ENCODE assay signal across 8 mouse cellular contexts in the genomic region with DNA sequence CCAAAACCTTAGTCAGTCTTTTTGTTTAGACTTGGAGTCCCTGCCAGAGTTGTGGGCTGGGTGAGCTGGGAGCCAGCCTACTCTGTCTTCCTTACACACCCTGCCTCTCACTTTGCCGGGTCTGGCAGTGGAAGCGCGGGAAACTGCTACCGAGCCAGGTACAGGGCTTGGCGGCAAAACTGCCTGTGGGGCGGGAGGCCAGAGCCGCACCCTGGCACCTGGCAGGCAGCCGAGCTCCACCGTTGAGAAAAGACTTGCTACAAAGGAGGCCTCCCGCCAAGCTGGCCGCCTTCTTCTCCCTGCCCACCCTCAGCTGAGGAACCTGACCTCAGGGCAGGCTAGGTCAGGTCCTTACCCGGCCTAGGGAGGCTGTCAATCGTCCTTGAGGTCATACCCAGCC. TPM values are rescaled to one million over a fixed set of nuclear protein-coding genes. Genes with fewer than 3 reads are reported as not detected.
A peak's percentile ranks its signal among the peaks of the same experiment; 100 is the strongest.
DNase-seq lines count a peak whose midpoint lies in the region.

No protein-coding gene starts in this region.

- peak; percentile 42 to 47 for DNase-seq in left cerebral cortex, adult 18-20 months (ENCODE audit: low spot score in 2 of 2)
- DNase-seq in left cerebral cortex, adult 11 months (ENCODE audit: low spot score), result no peak
- peak; percentile 6 for DNase-seq in fibroblast of lung, adult 2 months (ENCODE audit: low read depth)
- peak; percentile 80 for DNase-seq in lung, postnatal 36 days
- DNase-seq in testis, postnatal 10 days (ENCODE audit: low spot score), result peak; percentile 70
- DNase-seq in layer of hippocampus, adult 8-10 months (ENCODE audit: low spot score in 2 of 2), result no peak
- no peak for DNase-seq in embryo, embryonic 11 days
- DNase-seq in c-Kit-positive CD71-positive TER-119-positive erythroid progenitor cells, embryonic 14.5 days (ENCODE audit: low spot score), result no peak

RNA-seq across cellular contexts. Expression of a gene that starts 24.2 kb away (rescaled TPM):
- total RNA-seq in left cerebral cortex, adult 18-20 months (2021), result under 1 TPM in 1 of 2 experiments, not detected in 1; 0.23 TPM
- total RNA-seq in layer of hippocampus, adult 8-10 months (2022), result under 1 TPM in 3 of 4 experiments, not detected in 1; 0.18 to 0.40 (median 0.27) TPM

RNA-seq across cellular contexts. Expression of a gene that starts 35.3 kb away (rescaled TPM):
- total RNA-seq in left cerebral cortex, adult 18-20 months (2021), result not detected
- under 1 TPM in 2 of 4 experiments, not detected in 2; 0.19 to 0.26 TPM for total RNA-seq in layer of hippocampus, adult 8-10 months (2022)

RNA-seq across cellular contexts. Expression of a gene that starts 59.0 kb away (rescaled TPM):
- 10 to 100 TPM; 22.0 to 23.4 TPM for total RNA-seq in left cerebral cortex, adult 18-20 months (2021)
- total RNA-seq in layer of hippocampus, adult 8-10 months (2022), result 10 to 100 TPM; 20.0 to 23.1 (median 20.4) TPM

Comparison
In these comparisons a context has a peak if more than half of its experiments do, and no peak if none do; other contexts are left out.
1. DNase-seq: peak in left cerebral cortex, adult 18-20 months (2 of 2), fibroblast of lung, adult 2 months (single experiment), lung, postnatal 36 days (single experiment) and testis, postnatal 10 days (single experiment); none in left cerebral cortex, adult 11 months (single experiment), layer of hippocampus, adult 8-10 months (0 of 2), embryo, embryonic 11 days (single experiment) and c-Kit-positive CD71-positive TER-119-positive erythroid progenitor cells, embryonic 14.5 days (single experiment).